Mouse (Mus musculus) cortical plate, adult 2 months (tissue): ENCODE results near the gene Aacs. TPM values are rescaled to one million over a fixed set of nuclear protein-coding genes. Genes with fewer than 3 reads are reported as not detected.

Source experiments
- H3K27ac ChIP-seq: fragments of 200-500 bp; 2 replicates; pipeline ENCODE4 v1.5.1; 2012; ENCODE audit warnings: low read length, control low read depth, inconsistent platforms; ENCODE audit not compliant: insufficient read depth
- H3K4me1 ChIP-seq: fragments of 200-500 bp; 2 replicates; pipeline ENCODE4 v1.6.1; 2011; ENCODE audit warnings: low read length; ENCODE audit not compliant: control insufficient read depth, insufficient read depth
- H3K4me3 ChIP-seq: fragments of 200-500 bp; 2 replicates; pipeline ENCODE4 v1.5.1; 2011; ENCODE audit warnings: mild to moderate bottlenecking, low read length, control low read depth; ENCODE audit not compliant: insufficient read depth
- CTCF ChIP-seq: fragments of 200-500 bp; IDR thresholded peaks from 2 replicates; pipeline ENCODE4 v1.5.1; 2011; ENCODE audit warnings: mild to moderate bottlenecking, control low read depth, low read length; ENCODE audit not compliant: insufficient read depth; ENCODE audit errors: extremely low read depth
- POLR2A ChIP-seq: fragments of 200-500 bp; IDR thresholded peaks from 2 replicates; pipeline ENCODE4 v1.6.1; 2011; ENCODE audit warnings: mild to moderate bottlenecking, low read length, control low read depth; ENCODE audit not compliant: insufficient read depth; ENCODE audit errors: extremely low read depth
- polyA plus RNA-seq: library from polyadenylated mRNA; depleted of rRNA; stranded (reverse); fragments of >200 nt; gene quantifications from 2 replicates; pipeline ENCODE4 v1.2.3, GENCODE M21; 2012

Gene Aacs
- polyA plus RNA-seq, 1 experiment: 51.8 TPM

DNA sequence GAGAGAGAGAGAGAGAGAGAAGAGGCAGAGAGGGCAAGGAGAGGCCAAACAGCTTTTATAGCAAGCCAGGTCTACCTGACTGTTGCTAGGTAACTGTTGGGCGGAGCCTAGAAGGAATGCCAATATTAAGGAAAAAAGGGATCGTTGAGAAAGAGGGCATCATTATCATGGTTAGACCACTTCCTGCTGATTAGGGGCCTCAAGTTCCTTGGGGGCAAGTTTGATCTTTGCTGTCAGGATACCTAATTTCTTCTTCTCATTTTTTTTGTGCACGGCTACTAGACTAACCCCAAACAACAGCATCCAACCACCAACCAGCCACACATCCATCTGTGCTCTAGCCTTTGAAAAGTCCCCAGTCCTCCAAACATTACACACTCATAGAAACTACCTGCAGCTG is 31.7 kb upstream of the Aacs start:
- no peak for TF ChIP-seq POLR2A
- Histone ChIP-seq H3K27ac (no peak overlapping the region), H3K4me1 (peaks cover 5% of the 10 kb centered on the region; the same call in 1 of the 2 replicates), H3K4me3 (no peak overlapping the region)

DNA sequence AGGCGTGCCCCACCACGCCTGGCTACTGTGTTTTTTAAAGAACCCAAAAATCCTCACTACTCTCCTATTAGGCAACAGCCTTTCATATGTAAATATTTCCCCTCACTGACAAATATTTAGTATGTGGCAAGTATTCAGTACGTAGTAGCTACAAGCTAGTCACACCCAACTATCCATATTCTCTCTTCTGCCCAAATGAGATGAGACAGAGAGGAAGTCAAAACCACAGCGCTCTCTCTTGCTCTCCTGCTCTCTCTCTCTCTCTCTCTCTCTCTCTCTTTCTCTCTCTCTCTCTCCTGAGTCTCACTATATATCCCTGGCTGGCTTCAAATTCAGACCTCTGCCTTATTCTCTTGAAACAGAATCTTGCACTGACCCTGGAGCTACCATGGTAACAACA is 31.1 kb upstream of the Aacs start:
- no peak overlapping the region for H3K27ac ChIP-seq
- H3K4me3 ChIP-seq: no peak overlapping the region
- peaks cover 7% of the 10 kb centered on the region; the same call in 1 of the 2 replicates for H3K4me1 ChIP-seq
- TF ChIP-seq CTCF: no peak
- no peak for TF ChIP-seq POLR2A

DNA sequence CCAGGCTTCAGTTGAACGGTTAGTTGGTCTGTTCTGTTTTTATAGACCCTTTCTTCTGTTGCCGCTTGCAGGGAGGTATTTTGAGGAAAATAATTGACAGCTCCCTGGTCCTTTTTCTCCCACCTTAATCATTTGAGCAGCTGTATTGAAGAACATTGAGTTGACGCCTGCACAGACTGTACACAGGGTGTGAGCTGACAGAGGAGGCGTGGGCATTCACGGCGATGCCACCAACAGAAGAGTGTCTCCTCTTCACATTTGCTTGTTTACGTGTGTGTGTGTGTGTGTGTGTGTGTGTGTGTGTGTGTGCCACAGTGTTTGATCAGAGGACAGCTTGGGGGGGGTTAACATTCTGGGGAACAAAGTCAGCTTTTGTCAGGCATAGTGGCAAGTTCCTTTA is 29.3 kb upstream of the Aacs start:
- Histone ChIP-seq H3K27ac (no peak overlapping the region), H3K4me3 (no peak overlapping the region), H3K4me1 (peaks cover 7% of the 10 kb centered on the region; the same call in 1 of the 2 replicates)
- TF ChIP-seq CTCF (no peak), POLR2A (no peak)

DNA sequence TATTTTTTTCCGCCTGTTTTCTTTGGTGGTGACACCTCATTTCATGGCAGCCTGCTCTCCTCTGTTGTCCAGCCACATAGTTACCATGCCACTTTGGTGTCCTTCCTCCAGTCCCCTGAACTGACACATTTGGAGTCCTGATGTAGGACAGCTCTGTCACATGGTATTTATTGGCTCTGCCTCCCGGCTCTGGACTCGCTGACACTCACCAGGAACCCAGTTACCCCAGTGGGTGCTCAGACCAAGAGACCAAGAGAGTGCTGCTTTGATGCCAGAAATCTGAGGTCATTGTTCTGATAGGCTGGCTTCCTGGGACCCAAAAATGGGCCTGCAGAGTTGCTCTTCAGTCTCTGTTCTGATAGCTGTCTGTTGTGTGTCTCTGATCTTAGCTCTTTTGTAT is 27.6 kb upstream of the Aacs start:
- TF ChIP-seq CTCF: no peak
- TF ChIP-seq POLR2A: no peak
- H3K4me3 ChIP-seq: no peak overlapping the region
- peaks cover 7% of the 10 kb centered on the region; the same call in 1 of the 2 replicates for H3K4me1 ChIP-seq
- no peak overlapping the region for H3K27ac ChIP-seq

DNA sequence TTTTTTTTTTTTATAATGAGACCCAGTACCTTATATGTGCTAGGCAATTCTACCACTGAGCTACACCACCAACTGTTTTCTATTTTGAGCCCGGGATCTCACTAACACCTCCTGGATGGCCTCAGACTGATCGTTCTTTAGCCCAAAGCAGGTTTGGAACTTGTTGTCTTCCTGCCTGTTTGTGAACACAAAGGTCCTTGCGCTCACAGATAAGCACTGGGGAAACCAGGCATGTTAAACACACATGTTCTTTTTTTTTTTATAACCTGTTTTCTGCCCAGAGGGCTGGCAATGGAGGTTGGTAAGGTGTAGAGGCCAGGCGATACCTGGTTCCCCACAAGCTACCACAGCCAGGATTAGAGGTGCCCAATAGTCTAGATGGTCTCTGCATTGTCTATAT is 27.0 kb upstream of the Aacs start:
- no peak for TF ChIP-seq POLR2A
- TF ChIP-seq CTCF: no peak
- peaks cover 7% of the 10 kb centered on the region; the same call in 1 of the 2 replicates for H3K4me1 ChIP-seq
- H3K27ac ChIP-seq: no peak overlapping the region
- H3K4me3 ChIP-seq: no peak overlapping the region

DNA sequence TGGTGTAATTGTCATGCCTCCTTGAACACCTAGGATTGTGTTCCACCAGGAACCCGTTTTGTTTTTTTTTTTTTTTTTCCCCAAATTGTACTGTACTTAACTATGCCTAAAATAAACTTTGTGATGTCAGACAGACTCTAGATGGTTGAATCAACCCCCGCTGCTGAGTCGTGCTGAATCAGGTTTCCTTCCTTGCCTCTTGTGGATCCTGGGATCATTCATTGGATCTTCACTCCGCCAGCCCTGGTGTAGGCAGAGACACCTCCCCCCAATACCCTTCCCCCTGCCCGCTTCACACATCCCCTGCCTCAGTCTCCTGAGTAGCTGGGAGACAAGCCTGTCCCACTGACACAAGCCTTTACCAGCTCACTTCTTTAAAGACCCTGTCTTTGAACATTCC is 26.3 kb upstream of the Aacs start:
- Histone ChIP-seq H3K27ac (no peak overlapping the region), H3K4me3 (no peak overlapping the region), H3K4me1 (peaks cover 7% of the 10 kb centered on the region; the same call in 1 of the 2 replicates)
- TF ChIP-seq CTCF (no peak), POLR2A (no peak)

DNA sequence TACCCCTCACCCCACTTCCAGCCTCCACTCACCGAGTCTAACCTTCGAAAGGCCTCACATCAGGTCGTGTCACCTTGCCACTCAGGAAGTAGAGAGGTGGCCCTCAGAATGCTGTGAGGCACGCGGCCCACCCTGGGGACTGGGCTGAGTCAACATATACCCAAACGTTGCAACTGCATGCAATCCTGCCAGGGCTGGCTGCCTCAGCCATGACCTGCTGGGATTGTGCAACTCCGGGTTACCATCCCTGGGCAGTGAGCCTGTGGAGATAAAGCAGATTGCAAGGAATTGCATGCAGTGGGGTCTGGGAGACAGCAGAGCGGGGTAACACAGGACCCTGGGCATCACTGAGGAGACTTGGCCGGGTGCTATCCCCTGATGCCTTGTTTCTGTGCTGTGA is 23.0 kb upstream of the Aacs start:
- Histone ChIP-seq H3K4me3 (no peak overlapping the region), H3K27ac (no peak overlapping the region), H3K4me1 (peaks cover 3% of the 10 kb centered on the region; the same call in 1 of the 2 replicates)
- TF ChIP-seq CTCF (no peak), POLR2A (no peak)

DNA sequence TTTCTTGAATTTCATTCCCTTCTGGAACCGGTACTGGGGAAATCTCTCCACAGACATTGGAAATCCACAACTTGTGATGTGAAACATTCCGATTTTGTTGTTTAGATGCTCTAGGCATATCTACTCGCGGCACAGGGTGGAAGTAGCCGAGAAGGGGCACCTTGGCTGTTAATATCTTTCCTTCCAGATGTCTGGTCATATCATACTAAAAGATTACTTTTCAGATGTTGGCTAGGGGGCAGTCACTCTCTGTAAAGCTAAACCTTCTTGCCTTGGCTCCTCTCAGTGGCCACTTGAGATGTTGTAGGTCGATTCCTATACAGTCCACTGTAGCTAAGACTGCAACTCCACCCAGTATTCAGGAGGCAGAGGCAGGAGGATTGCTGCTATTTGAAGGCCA is 19.5 kb upstream of the Aacs start:
- H3K27ac ChIP-seq: no peak overlapping the region
- TF ChIP-seq CTCF (no peak), POLR2A (no peak)
- H3K4me1 ChIP-seq: no peaks in the 10 kb centered on the region
- H3K4me3 ChIP-seq: no peak overlapping the region

DNA sequence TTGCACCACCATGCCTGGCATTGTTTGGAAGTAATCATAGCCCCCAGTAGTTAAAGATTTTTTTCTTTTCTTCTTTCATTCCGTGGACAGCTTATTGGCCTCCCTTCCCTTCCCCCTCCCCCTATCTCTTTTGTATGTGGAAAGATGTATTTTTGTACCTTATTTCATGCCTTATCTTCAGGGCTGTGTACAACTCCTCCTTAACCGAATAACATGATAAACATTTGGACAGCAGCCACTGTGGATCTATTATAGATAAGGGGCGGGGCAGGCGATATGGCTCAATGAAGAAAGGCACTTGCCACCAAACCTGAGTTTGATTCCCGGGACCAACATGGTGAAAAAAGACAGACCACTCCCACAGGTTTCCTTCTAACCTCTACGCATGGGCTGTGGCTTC is 18.1 kb upstream of the Aacs start:
- TF ChIP-seq POLR2A: no peak
- no peak for TF ChIP-seq CTCF
- no peaks in the 10 kb centered on the region for H3K4me1 ChIP-seq
- no peak overlapping the region for H3K4me3 ChIP-seq
- no peak overlapping the region for H3K27ac ChIP-seq

DNA sequence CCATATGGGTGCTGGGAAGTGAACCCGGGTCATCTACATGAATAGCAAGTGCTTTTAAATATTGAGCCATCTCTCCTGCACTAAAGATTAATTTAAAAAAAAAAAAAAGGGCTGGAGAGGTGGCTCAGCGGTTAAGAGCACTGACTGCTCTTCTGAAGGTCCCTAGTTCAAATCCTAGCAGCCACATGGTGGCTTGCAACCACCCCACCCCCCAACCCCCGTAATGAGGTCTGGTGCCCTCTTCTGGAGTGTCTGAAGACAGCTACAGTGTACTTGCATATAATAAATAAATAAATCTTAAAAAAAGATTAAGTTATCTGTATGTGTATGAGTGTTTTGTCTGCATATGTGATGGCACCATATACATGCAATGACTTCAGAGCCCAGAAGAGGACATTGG is 15.0 kb upstream of the Aacs start:
- Histone ChIP-seq H3K27ac (no peak overlapping the region), H3K4me3 (no peak overlapping the region), H3K4me1 (0 out of 2 replicates have a peak, but pooled peaks cover 2% of the 10 kb centered on the region)
- no peak for TF ChIP-seq CTCF
- no peak for TF ChIP-seq POLR2A

DNA sequence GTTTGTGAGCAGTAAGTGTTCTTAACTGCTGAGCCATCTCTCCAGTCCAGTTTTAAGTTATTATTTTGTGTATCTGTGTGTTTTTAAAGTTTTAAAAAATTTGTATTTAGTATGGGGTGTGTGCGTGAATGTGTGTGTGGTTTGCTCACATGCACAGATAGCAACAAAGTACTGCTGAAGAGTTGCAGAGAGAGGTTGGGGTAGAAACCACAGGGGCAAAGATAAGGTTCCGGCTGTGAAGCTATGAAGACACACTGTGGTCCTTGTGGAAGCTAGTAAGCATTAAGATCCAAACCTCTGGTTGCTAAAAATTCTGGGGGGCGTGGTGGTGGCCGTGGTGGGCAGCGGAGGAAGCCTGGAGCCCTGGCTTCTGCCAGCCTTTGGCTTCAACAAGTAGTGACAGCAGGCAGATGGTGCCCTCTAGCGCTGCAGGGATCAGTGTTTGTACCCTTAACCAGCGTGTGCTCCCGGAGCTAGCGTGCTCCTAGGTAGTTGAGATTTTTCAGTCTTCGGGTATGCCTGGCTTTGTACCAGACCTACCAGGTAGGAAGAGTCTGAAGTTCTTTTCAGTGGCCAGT is 13.7 kb upstream of the Aacs start:
- Histone ChIP-seq H3K4me3 (no peak overlapping the region), H3K27ac (no peak overlapping the region), H3K4me1 (0 out of 2 replicates have a peak, but pooled peaks cover 2% of the 10 kb centered on the region)
- TF ChIP-seq CTCF: peak; percentile 72
- no peak for TF ChIP-seq POLR2A
